In the genomic region with DNA sequence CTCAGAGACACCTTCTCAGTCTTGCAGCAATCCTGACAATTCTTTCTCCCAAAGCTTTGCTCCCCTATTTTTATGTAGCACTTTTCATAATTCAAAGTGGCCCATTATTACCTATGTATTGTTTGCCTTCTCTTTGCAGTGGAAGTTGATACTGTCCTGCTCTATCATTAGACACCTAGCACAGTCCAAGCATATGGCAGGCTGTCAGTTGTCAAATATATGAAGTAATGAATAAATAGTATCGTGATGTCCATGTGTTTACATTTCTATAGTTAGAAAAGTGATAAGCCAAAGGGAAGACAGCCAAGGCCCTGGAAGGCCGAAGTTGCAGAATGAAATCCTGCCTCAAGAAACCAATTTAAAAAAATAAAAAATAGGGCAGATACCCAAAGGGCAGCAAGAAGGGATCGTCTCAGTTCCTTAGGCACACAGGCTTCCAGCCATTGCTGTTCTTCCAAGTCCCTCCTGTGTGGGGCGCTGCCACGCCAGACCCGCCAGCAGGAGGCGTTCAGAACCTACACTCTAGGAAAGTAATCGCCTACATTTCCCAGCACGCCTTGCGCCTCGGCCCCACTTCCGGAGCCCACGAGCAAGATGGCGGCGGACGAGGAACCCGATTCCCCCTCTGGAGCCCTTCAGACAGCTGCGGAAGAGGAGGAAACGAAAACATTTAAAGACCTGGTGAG, we compare ENCODE assay signal across 8 mouse cellular contexts. TPM values are rescaled to one million over a fixed set of nuclear protein-coding genes. Genes with fewer than 3 reads are reported as not detected.
DNase-seq lines count a peak whose midpoint lies in the region; ATAC-seq and TF ChIP-seq lines count a peak whose summit lies in the region.

Gene Ddx47 (plus strand): TSS at position 565 of the 686 bp plus-strand sequence.

- DNase-seq in heart, postnatal 10 days, result peak; percentile 96 to 97
- no peak for DNase-seq in large intestine, adult 2 months (ENCODE audit: low read depth, low spot score)
- DNase-seq in liver, postnatal 0 days, result peak; percentile 97
- peak; percentile 96 for DNase-seq in testis, postnatal 10 days (ENCODE audit: low spot score)

- TF ChIP-seq POLR2A in ES-Bruce4 (IDR thresholded peaks at IDR 0.05; ENCODE audit: insufficient read depth, low read length), result no peak

- H3K4me1 ChIP-seq in ES-Bruce4 (ENCODE audit: control insufficient read depth, insufficient read depth, low read length), result no peaks in the 10 kb centered on the region
- H3K4me1 ChIP-seq in forebrain, embryonic 13.5 days, result peaks cover 8% of the 10 kb centered on the region
- peaks cover 16% of the 10 kb centered on the region for H3K4me1 ChIP-seq in liver, postnatal 0 days (ENCODE audit: insufficient read depth)
- peaks cover 6% of the 10 kb centered on the region; the same call in 1 of the 2 replicates for H3K4me1 ChIP-seq in neural tube, embryonic 14.5 days (ENCODE audit: control insufficient read depth, insufficient read depth, low read length)

- TF ChIP-seq CTCF in ES-Bruce4 (IDR thresholded peaks at IDR 0.05; ENCODE audit: low read depth, low read length), result peak; percentile 99
- TF ChIP-seq CTCF in liver, postnatal 0 days (IDR thresholded peaks at IDR 0.05; ENCODE audit: low read depth), result peak; percentile 100

- H3K36me3 ChIP-seq in ES-Bruce4 (ENCODE audit: control insufficient read depth, insufficient read depth, low read length, poor library complexity, severe bottlenecking), result peaks cover 23% of the 10 kb centered on the region
- peaks cover 29% of the 10 kb centered on the region for H3K36me3 ChIP-seq in forebrain, embryonic 13.5 days (ENCODE audit: poor library complexity, severe bottlenecking)
- H3K36me3 ChIP-seq in liver, postnatal 0 days (replicated peaks; ENCODE audit: insufficient read depth, low read length), result peaks cover 21% of the 10 kb centered on the region
- peaks cover 15% of the 10 kb centered on the region for H3K36me3 ChIP-seq in neural tube, embryonic 14.5 days (ENCODE audit: control insufficient read depth, insufficient read depth, low read length)

- H3K9me3 ChIP-seq in ES-Bruce4 (replicated peaks; ENCODE audit: control insufficient read depth, insufficient read depth, low read length, poor library complexity, severe bottlenecking), result no peaks in the 10 kb centered on the region
- no peaks in the 10 kb centered on the region for H3K9me3 ChIP-seq in forebrain, embryonic 13.5 days (replicated peaks)
- H3K9me3 ChIP-seq in liver, postnatal 0 days (ENCODE audit: low read length), result no peaks in the 10 kb centered on the region
- H3K9me3 ChIP-seq in neural tube, embryonic 14.5 days (ENCODE audit: control insufficient read depth, low read length), result no peaks in the 10 kb centered on the region

- peak; percentile 96 for ATAC-seq in cerebellum, adult (ENCODE audit: insufficient number of reproducible peaks, low FRiP score, low TSS enrichment)
- ATAC-seq in forebrain, embryonic 13.5 days, result peak; percentile 96
- ATAC-seq in liver, postnatal 0 days, result peak; percentile 95
- peak; percentile 92 for ATAC-seq in neural tube, embryonic 14.5 days (ENCODE audit: low read depth)

- 0 out of 2 replicates have a peak, but pooled peaks have one; percentile 52 for TF ChIP-seq EP300 in ES-Bruce4 (IDR thresholded peaks at IDR 0.05; ENCODE audit: insufficient read depth, low read depth, low read length)
- TF ChIP-seq EP300 in liver, postnatal 0 days (IDR thresholded peaks at IDR 0.05; ENCODE audit: low read depth), result no peak; the same call in 1 of the 2 replicates

- intact Hi-C loops in heart, postnatal 10 days (cut with DNase I), result loop anchor here (5.0 kb wide), 1 partner anchor 76 kb away; no protein-coding TSS in a partner anchor

- no peak within 1 kb of the TSS for H3K27ac ChIP-seq in ES-Bruce4 (ENCODE audit: insufficient read depth, low read length)
- H3K27ac ChIP-seq in forebrain, embryonic 13.5 days, result no peak within 1 kb of the TSS
- no peak within 1 kb of the TSS; the same call in 1 of the 2 replicates for H3K27ac ChIP-seq in liver, postnatal 0 days (ENCODE audit: low read depth)
- no peak within 1 kb of the TSS for H3K27ac ChIP-seq in neural tube, embryonic 14.5 days (ENCODE audit: low read depth, low read length)

- H3K27me3 ChIP-seq in ES-Bruce4 (ENCODE audit: control insufficient read depth, insufficient read depth, low read length, poor library complexity, severe bottlenecking), result no peaks in the 10 kb centered on the region
- H3K27me3 ChIP-seq in forebrain, embryonic 13.5 days, result no peaks in the 10 kb centered on the region
- H3K27me3 ChIP-seq in liver, postnatal 0 days (ENCODE audit: insufficient read depth, low read length), result no peaks in the 10 kb centered on the region
- H3K27me3 ChIP-seq in neural tube, embryonic 14.5 days (ENCODE audit: control insufficient read depth, insufficient read depth, low read length), result no peaks in the 10 kb centered on the region

- 5% methylated on average over 19 of the region's 19 CpGs for WGBS in forebrain, embryonic 13.5 days
- 2% methylated on average over 19 of the region's 19 CpGs for WGBS in large intestine, adult 2 months
- WGBS in liver, postnatal 0 days (ENCODE audit: insufficient replicate concordance), result 4% methylated on average over 19 of the region's 19 CpGs
- 5% methylated on average over 19 of the region's 19 CpGs for WGBS in neural tube, embryonic 14.5 days

- H3K4me2 ChIP-seq in forebrain, embryonic 13.5 days, result peak within 1 kb of the TSS; percentile 90
- H3K4me2 ChIP-seq in liver, postnatal 0 days (ENCODE audit: low read depth, low read length), result peak within 1 kb of the TSS; percentile 80
- H3K4me2 ChIP-seq in neural tube, embryonic 14.5 days (ENCODE audit: low read depth, low read length), result peak within 1 kb of the TSS; percentile 89

- peak within 1 kb of the TSS; percentile 89 for H3K4me3 ChIP-seq in ES-Bruce4 (ENCODE audit: low read depth, low read length)
- peak within 1 kb of the TSS; percentile 82 for H3K4me3 ChIP-seq in forebrain, embryonic 13.5 days
- peak within 1 kb of the TSS; percentile 70 for H3K4me3 ChIP-seq in liver, postnatal 0 days (ENCODE audit: low read depth, low read length)
- H3K4me3 ChIP-seq in neural tube, embryonic 14.5 days (ENCODE audit: low read depth, low read length), result peak within 1 kb of the TSS; percentile 76

- peak within 1 kb of the TSS; percentile 84 for H3K9ac ChIP-seq in ES-Bruce4 (ENCODE audit: low read depth, poor library complexity, severe bottlenecking)
- peak within 1 kb of the TSS; percentile 81 for H3K9ac ChIP-seq in forebrain, embryonic 13.5 days
- H3K9ac ChIP-seq in liver, postnatal 0 days (replicated peaks), result peak within 1 kb of the TSS; percentile 74
- peak within 1 kb of the TSS; percentile 78 for H3K9ac ChIP-seq in neural tube, embryonic 14.5 days (replicated peaks; ENCODE audit: low read depth, low read length)

RNA-seq across cellular contexts. Expression of gene Ddx47, which starts in this region (rescaled TPM):
- polyA plus RNA-seq in ES-Bruce4 (2011; ENCODE audit: insufficient read depth, insufficient read length, low read depth, missing spikeins), result 114 and 123 TPM in 2 replicates
- 93.9 and 101 TPM in 2 replicates for polyA plus RNA-seq in forebrain, embryonic 13.5 days (2015; fragmentation: Nextera tagmentation; extraction: Ambion mirVana)
- total RNA-seq in heart, postnatal 10 days (2021), result 10 to 100 TPM; 43.0 to 47.6 TPM
- polyA plus RNA-seq in large intestine, adult 2 months (2012; rRNA removed), result 33.0 and 38.7 TPM in 2 replicates
- 32.5 and 34.8 TPM in 2 replicates for polyA plus RNA-seq in liver, postnatal 0 days (2015; fragmentation: Nextera tagmentation; extraction: Ambion mirVana)
- polyA plus RNA-seq in neural tube, embryonic 14.5 days (2014; fragmentation: Nextera tagmentation; extraction: Ambion mirVana), result 70.3 and 76.7 TPM in 2 replicates
